Mouse (Mus musculus) erythroblast, embryonic 14.5 days (primary cell): ENCODE measurements around the gene Umad1.

Source experiments
- GATA1 ChIP-seq: IDR thresholded peaks from 2 replicates; pipeline ENCODE4 v1.6.1; 2012; ENCODE audit warnings: low read length, inconsistent platforms, mixed read lengths
- TAL1 ChIP-seq: IDR thresholded peaks from 3 replicates; pipeline ENCODE4 v1.6.1; 2012; ENCODE audit warnings: low read length, inconsistent platforms, mixed read lengths

- TF ChIP-seq GATA1 (no peak), TAL1 (no peak)
Observed at GRCm38 (mm10) chr6:8373051-8373450, 114.0 kb downstream of the Umad1 start.
